Mouse (Mus musculus) yolk sac, embryonic 10.5 days (tissue): Measurements from ENCODE around the gene Pbx4.

ENCODE experiments used
- DNase-seq: peaks from one replicate; pipeline ENCODE4 v3.0.0-alpha.2; 2017; ENCODE audit warnings: low spot score

The Pbx4 gene

GRCm38 (mm10) chr8:69832298-69832853 is at the start of gene Pbx4:
Gene Pbx4, plus strand, starts transcription at chr8:69832491.
- peak; percentile 92 for DNase-seq

- no peak for DNase-seq
Measured at GRCm38 (mm10) chr8:69789105-69789504, 43.2 kb upstream of the Pbx4 start.

GRCm38 (mm10) chr8:69789731-69790130 is 42.6 kb upstream of the Pbx4 start:
- no peak for DNase-seq

- DNase-seq = no peak
Measured at GRCm38 (mm10) chr8:69790364-69790763, 41.9 kb upstream of the Pbx4 start.

GRCm38 (mm10) chr8:69790773-69791367 is 41.4 kb upstream of the Pbx4 start, which contains the start of the genes Atp13a1 and Zfp866:
Gene Atp13a1, plus strand, starts transcription at chr8:69791163.
Gene Zfp866, minus strand, starts transcription at chr8:69791178.
- DNase-seq = peak; percentile 91

GRCm38 (mm10) chr8:69791415-69792068 is 40.7 kb upstream of the Pbx4 start:
- DNase-seq = no peak

GRCm38 (mm10) chr8:69793666-69794065 is 38.6 kb upstream of the Pbx4 start:
- DNase-seq = no peak

- no peak for DNase-seq
Measured at GRCm38 (mm10) chr8:69794096-69794495, 38.2 kb upstream of the Pbx4 start.

GRCm38 (mm10) chr8:69794901-69795300 is 37.4 kb upstream of the Pbx4 start:
- no peak for DNase-seq

GRCm38 (mm10) chr8:69796721-69797345 is 35.5 kb upstream of the Pbx4 start:
- no peak for DNase-seq

GRCm38 (mm10) chr8:69797661-69798060 is 34.6 kb upstream of the Pbx4 start:
- DNase-seq = no peak

- no peak for DNase-seq
Measured at GRCm38 (mm10) chr8:69799261-69799660, 33.0 kb upstream of the Pbx4 start.

- no peak for DNase-seq
Measured at GRCm38 (mm10) chr8:69799946-69800345, 32.3 kb upstream of the Pbx4 start.

GRCm38 (mm10) chr8:69801796-69802195 is 30.5 kb upstream of the Pbx4 start:
- no peak for DNase-seq

- no peak for DNase-seq
Measured at GRCm38 (mm10) chr8:69802216-69802615, 30.1 kb upstream of the Pbx4 start.

- DNase-seq = no peak
Measured at GRCm38 (mm10) chr8:69803366-69803765, 28.9 kb upstream of the Pbx4 start.

- DNase-seq = no peak
Measured at GRCm38 (mm10) chr8:69804537-69804936, 27.8 kb upstream of the Pbx4 start.

GRCm38 (mm10) chr8:69805086-69805485 is 27.2 kb upstream of the Pbx4 start:
- no peak for DNase-seq

GRCm38 (mm10) chr8:69805491-69805890 is 26.8 kb upstream of the Pbx4 start:
- no peak for DNase-seq

- no peak for DNase-seq
Measured at GRCm38 (mm10) chr8:69807236-69807635, 25.1 kb upstream of the Pbx4 start.

- peak; percentile 81 for DNase-seq
Measured at GRCm38 (mm10) chr8:69808094-69808863, 24.0 kb upstream of the Pbx4 start, which contains the start of gene Gmip. Gene Gmip, plus strand, starts transcription at chr8:69808679.

GRCm38 (mm10) chr8:69808864-69809403 is 23.4 kb upstream of the Pbx4 start:
- no peak for DNase-seq
